Mouse (Mus musculus): ENCODE results near the gene Upf2. TPM values are rescaled to one million over a fixed set of nuclear protein-coding genes. Genes with fewer than 3 reads are reported as not detected.
"Not testable (repeated sequence)": the region's sequence is repeated elsewhere in the genome, so short reads cannot be mapped to it uniquely, and the experiment has no call there.

Gene Upf2
- total RNA-seq, 2 experiments from 2014 or later: 26.5 to 27.2 TPM

- intact Hi-C loops (cut with DNase I): no loop called here
- no peak for TF ChIP-seq CTCF (IDR thresholded peaks at IDR 0.05)
- Histone ChIP-seq H3K27ac (no peak overlapping the region), H3K4me3 (no peak overlapping the region)
- no peak for DNase-seq
Measured at GRCm38 (mm10) chr2:5957705-5958104, 6.4 kb downstream of the Upf2 start.

GRCm38 (mm10) chr2:5962265-5962664, 11.0 kb downstream of the Upf2 start:
- Histone ChIP-seq H3K27ac (no peak overlapping the region), H3K4me3 (no peak overlapping the region)
- no peak for TF ChIP-seq CTCF (IDR thresholded peaks at IDR 0.05)
- intact Hi-C loops (cut with DNase I): no loop called here
- no peak for DNase-seq

GRCm38 (mm10) chr2:5963729-5964128, 12.5 kb downstream of the Upf2 start:
- intact Hi-C loops (cut with DNase I); DNase-seq; H3K4me3 ChIP-seq; H3K27ac ChIP-seq: not testable (repeated sequence)

GRCm38 (mm10) chr2:5965972-5966371, 14.7 kb downstream of the Upf2 start:
- no peak overlapping the region for H3K27ac ChIP-seq
- no peak overlapping the region for H3K4me3 ChIP-seq
- DNase-seq: no peak
- intact Hi-C loops (cut with DNase I): no loop called here
- TF ChIP-seq CTCF (IDR thresholded peaks at IDR 0.05): no peak

- H3K4me3 ChIP-seq; H3K27ac ChIP-seq; intact Hi-C loops (cut with DNase I); DNase-seq: not testable (repeated sequence)
Measured at GRCm38 (mm10) chr2:5970629-5971028, 19.4 kb downstream of the Upf2 start.

GRCm38 (mm10) chr2:5977532-5977931, 26.3 kb downstream of the Upf2 start:
- H3K4me3 ChIP-seq: no peak overlapping the region
- H3K27ac ChIP-seq: no peak overlapping the region
- no peak for DNase-seq
- intact Hi-C loops (cut with DNase I): no loop called here
- TF ChIP-seq CTCF (IDR thresholded peaks at IDR 0.05): no peak

- TF ChIP-seq CTCF (IDR thresholded peaks at IDR 0.05): peak; percentile 72
- Histone ChIP-seq H3K27ac (no peak overlapping the region), H3K4me3 (no peak overlapping the region)
- intact Hi-C loops (cut with DNase I): loop anchor here (1.0 kb wide), 1 partner anchor 172 kb away; no protein-coding TSS in a partner anchor
- DNase-seq: peak; percentile 18
Measured at GRCm38 (mm10) chr2:5995538-5995937, 44.3 kb downstream of the Upf2 start.

- intact Hi-C loops (cut with DNase I): no loop called here
- DNase-seq: no peak
- TF ChIP-seq CTCF (IDR thresholded peaks at IDR 0.05): no peak
- Histone ChIP-seq H3K27ac (no peak overlapping the region), H3K4me3 (no peak overlapping the region)
Measured at GRCm38 (mm10) chr2:6003949-6004348, 52.7 kb downstream of the Upf2 start.

- no peak for TF ChIP-seq CTCF (IDR thresholded peaks at IDR 0.05)
- no peak for DNase-seq
- no peak overlapping the region for H3K27ac ChIP-seq
- no peak overlapping the region for H3K4me3 ChIP-seq
- intact Hi-C loops (cut with DNase I): loop anchor here (5.0 kb wide), 1 partner anchor 153 kb away; no protein-coding TSS in a partner anchor
Measured at GRCm38 (mm10) chr2:6014532-6014931, 63.3 kb downstream of the Upf2 start.

- intact Hi-C loops (cut with DNase I); H3K4me3 ChIP-seq; DNase-seq; H3K27ac ChIP-seq: not testable (repeated sequence)
Measured at GRCm38 (mm10) chr2:6015182-6015581, 63.9 kb downstream of the Upf2 start.

GRCm38 (mm10) chr2:6020570-6020969, 69.3 kb downstream of the Upf2 start:
- no peak for DNase-seq
- TF ChIP-seq CTCF (IDR thresholded peaks at IDR 0.05): no peak
- no peak overlapping the region for H3K27ac ChIP-seq
- no peak overlapping the region for H3K4me3 ChIP-seq
- intact Hi-C loops (cut with DNase I): no loop called here

GRCm38 (mm10) chr2:6042644-6043043, 91.4 kb downstream of the Upf2 start:
- peak; percentile 23 for DNase-seq
- TF ChIP-seq CTCF (IDR thresholded peaks at IDR 0.05): no peak
- intact Hi-C loops (cut with DNase I): no loop called here

GRCm38 (mm10) chr2:6046796-6047195, 95.5 kb downstream of the Upf2 start:
- no peak overlapping the region for H3K27ac ChIP-seq
- no peak for DNase-seq
- intact Hi-C loops (cut with DNase I): no loop called here
- no peak overlapping the region for H3K4me3 ChIP-seq
- no peak for TF ChIP-seq CTCF (IDR thresholded peaks at IDR 0.05)

More at GRCm38 (mm10) chr2:6042644-6043043, 91.4 kb downstream of the Upf2 start:
- H3K4me3 ChIP-seq: no peak overlapping the region
- no peak overlapping the region for H3K27ac ChIP-seq

- intact Hi-C loops (cut with DNase I): no loop called here
- H3K4me3 ChIP-seq: no peak overlapping the region
- no peak overlapping the region for H3K27ac ChIP-seq
- no peak for TF ChIP-seq CTCF (IDR thresholded peaks at IDR 0.05)
- no peak for DNase-seq
Measured at GRCm38 (mm10) chr2:6048570-6048969, 97.3 kb downstream of the Upf2 start.

GRCm38 (mm10) chr2:6049018-6049417, 97.7 kb downstream of the Upf2 start:
- Histone ChIP-seq H3K4me3 (no peak overlapping the region), H3K27ac (no peak overlapping the region)
- no peak for TF ChIP-seq CTCF (IDR thresholded peaks at IDR 0.05)
- no peak for DNase-seq
- intact Hi-C loops (cut with DNase I): no loop called here
